ENCODE assay signal across 12 mouse cellular contexts in genomic region chr15:78936403-78936802, GRCm38 (mm10). TPM values are rescaled to one million over a fixed set of nuclear protein-coding genes. Genes with fewer than 3 reads are reported as not detected.
DNase-seq lines count a peak whose midpoint lies in the region; ATAC-seq and TF ChIP-seq lines count a peak whose summit lies in the region.
"Had no signal": no experiment of that assay in that cellular context is flagged by ENCODE, and none has a peak within 500 bp of the region (broad histone marks: within the 10 kb centered on the region; RNA-seq: fewer than 3 reads in every experiment).

No protein-coding gene starts in this region.

- no peaks in the 10 kb centered on the region for H3K4me1 ChIP-seq in hindbrain, embryonic 11.5 days (replicated peaks; ENCODE audit: control insufficient read depth, insufficient read depth, low read length)
- H3K4me1 ChIP-seq in hindbrain, embryonic 16.5 days (ENCODE audit: control insufficient read depth, insufficient read depth, low read depth, low read length) = peaks cover 13% of the 10 kb centered on the region
- H3K4me1 ChIP-seq in CH12.LX (ENCODE audit: control insufficient read depth in 1 of 2, insufficient read depth in 2 of 2) (peaks cover 6 to 26% of the 10 kb centered on the region in 2 experiments; a peak in 3 of 4 replicates), ES-E14 (ENCODE audit: control insufficient read depth in 2 of 2, insufficient read depth in 2 of 2, low read length in 2 of 2, poor library complexity in 1 of 2) (peaks cover 0 to 12% of the 10 kb centered on the region in 2 experiments; a peak in 1 of 4 replicates)
- peaks cover 12% of the 10 kb centered on the region for H3K4me1 ChIP-seq in limb, embryonic 12.5 days (replicated peaks)

- dilution Hi-C loops in CH12.LX (cut with MboI; ENCODE audit: extremely low pct_ligation_motif_present, extremely low pct_unique_long_range_greater_than_20kb, low sequenced_read_pairs) = no loop called here

- DNase-seq in hindbrain, embryonic 11.5 days (ENCODE audit: low spot score) = no peak
- DNase-seq in CH12.LX (ENCODE audit: extremely low read depth) (no peak), ES-E14 (ENCODE audit: low read depth, low spot score) (no peak)
- DNase-seq in gastrocnemius, postnatal 14 days = no peak
- no peak for DNase-seq in right cerebral cortex, postnatal 4 days
- DNase-seq in kidney, adult 8-10 months = no peak
- DNase-seq: cerebellum, adult 9-10 months; heart, postnatal 4 days; kidney, postnatal 25 days; lung, postnatal 10 days had no signal

- H3K27me3 ChIP-seq in hindbrain, embryonic 11.5 days (ENCODE audit: control insufficient read depth, insufficient read depth, low read length) = no peaks in the 10 kb centered on the region
- H3K27me3 ChIP-seq in hindbrain, embryonic 16.5 days (replicated peaks; ENCODE audit: control insufficient read depth, insufficient read depth, low read length) = no peaks in the 10 kb centered on the region
- no peaks in the 10 kb centered on the region for H3K27me3 ChIP-seq in CH12.LX (replicated peaks)
- no peaks in the 10 kb centered on the region for H3K27me3 ChIP-seq in limb, embryonic 12.5 days

- in situ Hi-C loops in CH12.LX (cut with MboI; ENCODE audit: low pct_ligation_motif_present, low pct_unique_long_range_greater_than_20kb, low sequenced_read_pairs) (no loop called here), ES-E14 (cut with MboI; ENCODE audit: low sequenced_read_pairs in 2 of 2, unreplicated experiment in 2 of 2) (no loop called here)

- H3K4me2 ChIP-seq in hindbrain, embryonic 11.5 days (replicated peaks; ENCODE audit: low read depth, low read length) = no peak overlapping the region
- H3K4me2 ChIP-seq in hindbrain, embryonic 16.5 days (ENCODE audit: low read length) = no peak overlapping the region
- peak overlapping the region; percentile 90; the same call in 1 of the 2 replicates for H3K4me2 ChIP-seq in CH12.LX (ENCODE audit: insufficient read depth, low read depth, poor library complexity, severe bottlenecking)
- peak overlapping the region; percentile 79 for H3K4me2 ChIP-seq in limb, embryonic 12.5 days

- no peak for TF ChIP-seq POLR2A in CH12.LX (IDR thresholded peaks at IDR 0.05; ENCODE audit: low read depth, low read length)

- WGBS in hindbrain, embryonic 11.5 days = 90% methylated on average over 12 of the region's 12 CpGs
- 90% methylated on average over 12 of the region's 12 CpGs for WGBS in hindbrain, embryonic 16.5 days
- WGBS in limb, embryonic 12.5 days = 90% methylated on average over 12 of the region's 12 CpGs

- H3K9me3 ChIP-seq in hindbrain, embryonic 11.5 days (ENCODE audit: control insufficient read depth, low read length) = no peaks in the 10 kb centered on the region
- no peaks in the 10 kb centered on the region for H3K9me3 ChIP-seq in hindbrain, embryonic 16.5 days (ENCODE audit: control insufficient read depth, low read length)
- H3K9me3 ChIP-seq in CH12.LX (replicated peaks; ENCODE audit: low read length) = no peaks in the 10 kb centered on the region
- H3K9me3 ChIP-seq in ES-E14 (ENCODE audit: control insufficient read depth, insufficient read depth, low read depth, low read length) = no peaks in the 10 kb centered on the region
- H3K9me3 ChIP-seq in limb, embryonic 12.5 days = no peaks in the 10 kb centered on the region

- H3K9ac ChIP-seq in hindbrain, embryonic 11.5 days (ENCODE audit: low read depth, low read length) = no peak overlapping the region; the same call in 1 of the 2 replicates
- no peak overlapping the region; the same call in 1 of the 2 replicates for H3K9ac ChIP-seq in hindbrain, embryonic 16.5 days (ENCODE audit: low read depth, low read length)
- no peak overlapping the region for H3K9ac ChIP-seq in CH12.LX (ENCODE audit: insufficient read depth, low read depth)
- peak overlapping the region; percentile 43 for H3K9ac ChIP-seq in ES-E14 (ENCODE audit: insufficient read depth, low read depth, low read length, poor library complexity, severe bottlenecking)
- H3K9ac ChIP-seq in limb, embryonic 12.5 days (replicated peaks) = 0 out of 2 replicates have a peak overlapping the region, but pooled peaks have one; percentile 8

- no peak for ATAC-seq in hindbrain, embryonic 11.5 days (ENCODE audit: low FRiP score)
- ATAC-seq in hindbrain, embryonic 16.5 days = no peak
- no peak for ATAC-seq in limb, embryonic 12.5 days (ENCODE audit: insufficient number of reproducible peaks, insufficient read depth, low FRiP score, low TSS enrichment, low read depth)

- no peak for TF ChIP-seq CTCF in CH12.LX (conservative IDR thresholded peaks at IDR 0.05 in 1 of 2, IDR thresholded peaks at IDR 0.05 in 1 of 2; ENCODE audit: low read depth in 2 of 2, low read length in 2 of 2)

- no peak for TF ChIP-seq EP300 in CH12.LX (IDR thresholded peaks at IDR 0.05; ENCODE audit: low read length)

- peaks cover 14% of the 10 kb centered on the region; the same call in 1 of the 2 replicates for H3K79me2 ChIP-seq in CH12.LX (replicated peaks; ENCODE audit: control insufficient read depth, extremely low read depth, insufficient read depth, poor library complexity, severe bottlenecking)

- H3K4me3 ChIP-seq in hindbrain, embryonic 11.5 days (ENCODE audit: low read depth, low read length) = 0 out of 2 replicates have a peak overlapping the region, but pooled peaks have one; percentile 2
- H3K4me3 ChIP-seq in hindbrain, embryonic 16.5 days (ENCODE audit: low read length) = no peak overlapping the region
- H3K4me3 ChIP-seq in CH12.LX (replicated peaks in 1 of 3; ENCODE audit: low read depth in 2 of 3, low read length in 2 of 3, poor library complexity in 1 of 3) = no peak overlapping the region
- peak overlapping the region; percentile 19 to 75; a peak in 2 of 4 replicates for H3K4me3 ChIP-seq in ES-E14 (ENCODE audit: insufficient read depth in 1 of 2, low read depth in 1 of 2, low read length in 2 of 2, poor library complexity in 1 of 2, severe bottlenecking in 1 of 2)
- peak overlapping the region; percentile 77; the same call in 1 of the 2 replicates for H3K4me3 ChIP-seq in limb, embryonic 12.5 days (replicated peaks)

- H3K36me3 ChIP-seq in hindbrain, embryonic 11.5 days (ENCODE audit: control insufficient read depth, insufficient read depth, low read length) = peaks cover 6% of the 10 kb centered on the region; the same call in 1 of the 2 replicates
- peaks cover 14% of the 10 kb centered on the region; the same call in 1 of the 2 replicates for H3K36me3 ChIP-seq in hindbrain, embryonic 16.5 days (ENCODE audit: control insufficient read depth, insufficient read depth, low read length)
- H3K36me3 ChIP-seq in CH12.LX (replicated peaks in 1 of 2; ENCODE audit: control insufficient read depth in 1 of 2, insufficient read depth in 1 of 2, low read length in 1 of 2) = peaks cover 48 to 54% of the 10 kb centered on the region in 2 experiments
- H3K36me3 ChIP-seq in ES-E14 (ENCODE audit: control insufficient read depth, insufficient read depth, low read length, poor library complexity, severe bottlenecking) = peaks cover 42% of the 10 kb centered on the region
- peaks cover 48% of the 10 kb centered on the region for H3K36me3 ChIP-seq in limb, embryonic 12.5 days

- intact Hi-C loops in gastrocnemius, postnatal 14 days (cut with DNase I; ENCODE audit: low total_unique reads) = no loop called here

- TF ChIP-seq RAD21 in CH12.LX (IDR thresholded peaks at IDR 0.05; ENCODE audit: low read depth, low read length) = no peak

- H3K27ac ChIP-seq in hindbrain, embryonic 11.5 days (ENCODE audit: low read depth, low read length) = no peak overlapping the region
- H3K27ac ChIP-seq in hindbrain, embryonic 16.5 days (ENCODE audit: low read depth, low read length) = no peak overlapping the region
- no peak overlapping the region for H3K27ac ChIP-seq in CH12.LX (ENCODE audit: insufficient read depth, low read depth)
- no peak overlapping the region for H3K27ac ChIP-seq in ES-E14 (ENCODE audit: insufficient read depth, low read depth, low read length, poor library complexity, severe bottlenecking)
- H3K27ac ChIP-seq in limb, embryonic 12.5 days = no peak overlapping the region

RNA-seq across cellular contexts. Expression of gene Nol12, which starts 1.7 kb away (rescaled TPM):
- polyA plus RNA-seq in hindbrain, embryonic 11.5 days (2014; fragmentation: Nextera tagmentation; extraction: Ambion mirVana) = 61.1 and 64.4 TPM in 2 replicates
- polyA plus RNA-seq in hindbrain, embryonic 16.5 days (2015; fragmentation: Nextera tagmentation; extraction: Ambion mirVana) = 63.6 and 68.1 TPM in 2 replicates
- total RNA-seq in CH12.LX (2012; rRNA removed) (33.2 and 40.0 TPM in 2 replicates), CH12.LX (2014; rRNA removed) (13.2 and 13.7 TPM in 2 replicates), ES-E14 (2012; rRNA removed) (26.1 and 26.6 TPM in 2 replicates)
- polyA plus RNA-seq in CH12.LX (2012; ENCODE audit: insufficient read length, low read depth) = 89.5 and 91.1 TPM in 2 replicates
- polyA plus RNA-seq in limb, embryonic 12.5 days (2016; fragmentation: Nextera tagmentation; extraction: Ambion mirVana) = 61.1 and 61.6 TPM in 2 replicates
- total RNA-seq in gastrocnemius, postnatal 14 days (2021) = 10 to 100 TPM; 28.3 to 30.3 TPM

RNA-seq across cellular contexts. Expression of gene Lgals1, which starts 9.9 kb away (rescaled TPM):
- 390 and 438 TPM in 2 replicates for polyA plus RNA-seq in hindbrain, embryonic 11.5 days (2014; fragmentation: Nextera tagmentation; extraction: Ambion mirVana)
- 105 and 169 TPM in 2 replicates for polyA plus RNA-seq in hindbrain, embryonic 16.5 days (2015; fragmentation: Nextera tagmentation; extraction: Ambion mirVana)
- total RNA-seq in CH12.LX (2012; rRNA removed) (735 and 858 TPM in 2 replicates), CH12.LX (2014; rRNA removed) (791 and 805 TPM in 2 replicates), ES-E14 (2012; rRNA removed) (541 and 1,081 TPM in 2 replicates)
- 592 and 637 TPM in 2 replicates for polyA plus RNA-seq in CH12.LX (2012; ENCODE audit: insufficient read length, low read depth)
- 922 and 966 TPM in 2 replicates for polyA plus RNA-seq in limb, embryonic 12.5 days (2016; fragmentation: Nextera tagmentation; extraction: Ambion mirVana)
- 100 to 1,000 TPM; 398 to 459 TPM for total RNA-seq in gastrocnemius, postnatal 14 days (2021)

RNA-seq across cellular contexts. Expression of gene Triobp, which starts 11.1 kb away (rescaled TPM):
- polyA plus RNA-seq in hindbrain, embryonic 11.5 days (2014; fragmentation: Nextera tagmentation; extraction: Ambion mirVana) = 38.1 and 45.4 TPM in 2 replicates
- 36.1 and 40.4 TPM in 2 replicates for polyA plus RNA-seq in hindbrain, embryonic 16.5 days (2015; fragmentation: Nextera tagmentation; extraction: Ambion mirVana)
- 26.3 and 31.0 TPM in 2 replicates for total RNA-seq in CH12.LX (2012; rRNA removed)
- 10.9 and 11.5 TPM in 2 replicates for total RNA-seq in CH12.LX (2014; rRNA removed)
- polyA plus RNA-seq in CH12.LX (2012; ENCODE audit: insufficient read length, low read depth) = 25.5 and 27.3 TPM in 2 replicates
- 30.6 and 33.8 TPM in 2 replicates for total RNA-seq in ES-E14 (2012; rRNA removed)
- 37.9 and 42.2 TPM in 2 replicates for polyA plus RNA-seq in limb, embryonic 12.5 days (2016; fragmentation: Nextera tagmentation; extraction: Ambion mirVana)
- 10 to 100 TPM; 57.9 to 80.0 TPM for total RNA-seq in gastrocnemius, postnatal 14 days (2021)

RNA-seq across cellular contexts. Expression of gene Pdxp, which starts 22.7 kb away (rescaled TPM):
- 34.8 and 35.2 TPM in 2 replicates for polyA plus RNA-seq in hindbrain, embryonic 11.5 days (2014; fragmentation: Nextera tagmentation; extraction: Ambion mirVana)
- polyA plus RNA-seq in hindbrain, embryonic 16.5 days (2015; fragmentation: Nextera tagmentation; extraction: Ambion mirVana) = 94.7 and 96.9 TPM in 2 replicates
- total RNA-seq in CH12.LX (2012; rRNA removed) (9.3 and 9.8 TPM in 2 replicates), CH12.LX (2014; rRNA removed) (2.8 and 3.1 TPM in 2 replicates), ES-E14 (2012; rRNA removed) (15.8 and 19.7 TPM in 2 replicates)
- 3.4 and 5.4 TPM in 2 replicates for polyA plus RNA-seq in CH12.LX (2012; ENCODE audit: insufficient read length, low read depth)
- 36.5 and 36.8 TPM in 2 replicates for polyA plus RNA-seq in limb, embryonic 12.5 days (2016; fragmentation: Nextera tagmentation; extraction: Ambion mirVana)
- 1 to 10 TPM; 4.8 to 6.8 TPM for total RNA-seq in gastrocnemius, postnatal 14 days (2021)

RNA-seq across cellular contexts. Expression of gene Sh3bp1, which starts 36.8 kb away (rescaled TPM):
- 11.8 and 12.4 TPM in 2 replicates for polyA plus RNA-seq in hindbrain, embryonic 11.5 days (2014; fragmentation: Nextera tagmentation; extraction: Ambion mirVana)
- polyA plus RNA-seq in hindbrain, embryonic 16.5 days (2015; fragmentation: Nextera tagmentation; extraction: Ambion mirVana) = 4.5 and 6.7 TPM in 2 replicates
- total RNA-seq in CH12.LX (2012; rRNA removed) (20.6 and 23.8 TPM in 2 replicates), CH12.LX (2014; rRNA removed) (12.3 and 15.5 TPM in 2 replicates), ES-E14 (2012; rRNA removed) (10.5 and 17.3 TPM in 2 replicates)
- polyA plus RNA-seq in CH12.LX (2012; ENCODE audit: insufficient read length, low read depth) = 48.6 and 69.7 TPM in 2 replicates
- polyA plus RNA-seq in limb, embryonic 12.5 days (2016; fragmentation: Nextera tagmentation; extraction: Ambion mirVana) = 37.0 and 40.3 TPM in 2 replicates
- total RNA-seq in gastrocnemius, postnatal 14 days (2021) = 1 to 10 TPM; 3.3 to 3.6 TPM

Comparison
In these comparisons a context has a peak if more than half of its experiments do, and no peak if none do; other contexts are left out.
1. H3K4me3 ChIP-seq: peak in hindbrain, embryonic 11.5 days (single experiment), ES-E14 (2 of 2) and limb, embryonic 12.5 days (single experiment); none in hindbrain, embryonic 16.5 days (single experiment) and CH12.LX (0 of 3).
2. H3K4me2 ChIP-seq: peak in CH12.LX (single experiment) and limb, embryonic 12.5 days (single experiment); none in hindbrain, embryonic 11.5 days (single experiment) and hindbrain, embryonic 16.5 days (single experiment).
3. H3K9ac ChIP-seq: peak in ES-E14 (single experiment) and limb, embryonic 12.5 days (single experiment); none in hindbrain, embryonic 11.5 days (single experiment), hindbrain, embryonic 16.5 days (single experiment) and CH12.LX (single experiment).